Mouse (Mus musculus): ENCODE measurements around the gene Gnat1. TPM values are rescaled to one million over a fixed set of nuclear protein-coding genes. Genes with fewer than 3 reads are reported as not detected.

The Gnat1 gene
- total RNA-seq, 1 experiment = 1.2 TPM

DNA sequence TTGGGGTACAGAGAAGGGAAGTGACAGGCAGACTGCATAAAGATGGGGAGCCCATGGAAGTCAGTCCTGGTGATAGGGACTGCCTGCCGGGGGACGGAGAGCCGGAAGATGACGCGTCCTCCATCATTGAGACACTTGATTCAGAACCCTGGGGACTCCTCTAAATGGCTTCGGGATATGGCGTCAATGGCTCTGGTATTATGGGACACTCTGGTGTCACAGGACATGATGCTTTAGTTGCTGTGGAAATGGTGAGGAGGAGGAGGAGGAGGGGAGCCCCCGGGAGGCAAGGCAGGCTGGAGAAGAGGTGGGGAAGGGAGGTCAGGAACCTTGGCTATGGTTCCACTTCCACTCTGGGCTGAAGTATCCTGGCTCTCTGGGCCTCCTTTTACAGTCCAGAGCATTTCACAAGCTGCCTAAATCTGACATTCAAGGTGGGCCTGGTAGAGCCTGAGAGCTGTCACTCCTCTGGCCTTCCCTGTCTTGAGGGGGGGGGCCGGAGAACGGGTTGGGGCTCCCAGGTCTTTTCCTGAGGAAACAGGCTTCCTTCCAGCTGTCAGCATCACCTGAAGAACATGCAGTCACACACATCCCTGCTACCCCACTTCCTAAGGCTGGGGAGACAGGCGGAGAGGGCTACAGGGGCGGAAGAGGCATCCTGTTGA, 16.1 kb upstream of the Gnat1 start:
- TF ChIP-seq MAFK (IDR thresholded peaks at IDR 0.05; ENCODE audit: insufficient read depth, low read depth, low read length) (no peak), ZC3H11A (IDR thresholded peaks at IDR 0.05; ENCODE audit: borderline replicate concordance, low read depth, low read length) (no peak), HCFC1 (IDR thresholded peaks at IDR 0.05; ENCODE audit: borderline replicate concordance, insufficient read depth, low read length) (no peak), ZNF384 (IDR thresholded peaks at IDR 0.05; ENCODE audit: low read depth, low read length) (no peak), CHD2 (IDR thresholded peaks at IDR 0.05; ENCODE audit: low read depth, low read length) (no peak)
- DNase-seq (ENCODE audit: low read depth, low spot score) = no peak
- no peak overlapping the region for H3K4me3 ChIP-seq (ENCODE audit: insufficient read depth in 1 of 2, low read depth in 1 of 2, low read length in 2 of 2, poor library complexity in 1 of 2, severe bottlenecking in 1 of 2)
- no peak overlapping the region for H3K27ac ChIP-seq (ENCODE audit: insufficient read depth, low read depth, low read length, poor library complexity, severe bottlenecking)
- peaks cover 5 to 33% of the 10 kb centered on the region in 2 experiments; a peak in 2 of 4 replicates for H3K4me1 ChIP-seq (ENCODE audit: control insufficient read depth in 2 of 2, insufficient read depth in 2 of 2, low read length in 2 of 2, poor library complexity in 1 of 2)
- H3K36me3 ChIP-seq (ENCODE audit: control insufficient read depth, insufficient read depth, low read length, poor library complexity, severe bottlenecking) = peaks cover 8% of the 10 kb centered on the region; the same call in 1 of the 2 replicates
- no peaks in the 10 kb centered on the region for H3K9me3 ChIP-seq (ENCODE audit: control insufficient read depth, insufficient read depth, low read depth, low read length)
- in situ Hi-C loops (cut with MboI; ENCODE audit: low sequenced_read_pairs in 2 of 2, unreplicated experiment in 2 of 2) = no loop called here
- H3K9ac ChIP-seq (ENCODE audit: insufficient read depth, low read depth, low read length, poor library complexity, severe bottlenecking) = no peak overlapping the region

DNA sequence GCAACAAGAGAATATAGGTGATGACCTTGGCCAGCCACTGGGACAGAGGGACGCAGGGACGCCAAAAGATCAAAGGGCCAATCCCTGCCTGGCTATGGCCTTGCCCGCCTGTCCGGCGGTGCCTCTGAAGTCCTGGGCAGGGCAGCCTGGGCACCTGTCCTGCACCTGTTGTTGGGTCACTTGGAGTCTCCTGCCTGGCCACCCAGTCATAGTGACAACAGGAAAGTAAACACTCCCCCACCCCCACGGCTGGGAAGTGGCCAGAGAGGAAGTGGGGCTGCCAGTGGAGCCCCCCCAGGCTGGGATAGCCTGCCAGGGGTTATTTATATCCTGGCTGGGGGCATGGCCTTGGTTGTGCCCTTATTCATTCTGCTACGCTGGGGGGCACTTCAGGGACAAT, 15.1 kb upstream of the Gnat1 start:
- H3K36me3 ChIP-seq (ENCODE audit: control insufficient read depth, insufficient read depth, low read length, poor library complexity, severe bottlenecking) = peaks cover 8% of the 10 kb centered on the region; the same call in 1 of the 2 replicates
- TF ChIP-seq ZC3H11A (IDR thresholded peaks at IDR 0.05; ENCODE audit: borderline replicate concordance, low read depth, low read length) = no peak
- no peak for TF ChIP-seq HCFC1 (IDR thresholded peaks at IDR 0.05; ENCODE audit: borderline replicate concordance, insufficient read depth, low read length)
- no peak for TF ChIP-seq MAFK (IDR thresholded peaks at IDR 0.05; ENCODE audit: insufficient read depth, low read depth, low read length)
- TF ChIP-seq ZNF384 (IDR thresholded peaks at IDR 0.05; ENCODE audit: low read depth, low read length) = no peak
- no peak for TF ChIP-seq CHD2 (IDR thresholded peaks at IDR 0.05; ENCODE audit: low read depth, low read length)
- H3K27ac ChIP-seq (ENCODE audit: insufficient read depth, low read depth, low read length, poor library complexity, severe bottlenecking) = no peak overlapping the region
- no peaks in the 10 kb centered on the region for H3K9me3 ChIP-seq (ENCODE audit: control insufficient read depth, insufficient read depth, low read depth, low read length)
- H3K4me1 ChIP-seq (ENCODE audit: control insufficient read depth in 2 of 2, insufficient read depth in 2 of 2, low read length in 2 of 2, poor library complexity in 1 of 2) = peaks cover 5 to 33% of the 10 kb centered on the region in 2 experiments; a peak in 2 of 4 replicates
- H3K4me3 ChIP-seq (ENCODE audit: insufficient read depth in 1 of 2, low read depth in 1 of 2, low read length in 2 of 2, poor library complexity in 1 of 2, severe bottlenecking in 1 of 2) = no peak overlapping the region
- no peak overlapping the region for H3K9ac ChIP-seq (ENCODE audit: insufficient read depth, low read depth, low read length, poor library complexity, severe bottlenecking)
- DNase-seq (ENCODE audit: low read depth, low spot score) = no peak
- in situ Hi-C loops (cut with MboI; ENCODE audit: low sequenced_read_pairs in 2 of 2, unreplicated experiment in 2 of 2) = no loop called here

- no peak for DNase-seq (ENCODE audit: low read depth, low spot score)
- Histone ChIP-seq H3K9me3 (ENCODE audit: control insufficient read depth, insufficient read depth, low read depth, low read length) (no peaks in the 10 kb centered on the region), H3K36me3 (ENCODE audit: control insufficient read depth, insufficient read depth, low read length, poor library complexity, severe bottlenecking) (peaks cover 8% of the 10 kb centered on the region; the same call in 1 of the 2 replicates), H3K9ac (ENCODE audit: insufficient read depth, low read depth, low read length, poor library complexity, severe bottlenecking) (no peak overlapping the region), H3K27ac (ENCODE audit: insufficient read depth, low read depth, low read length, poor library complexity, severe bottlenecking) (no peak overlapping the region), H3K4me1 (ENCODE audit: control insufficient read depth in 2 of 2, insufficient read depth in 2 of 2, low read length in 2 of 2, poor library complexity in 1 of 2) (peaks cover 3 to 23% of the 10 kb centered on the region in 2 experiments; a peak in 2 of 4 replicates), H3K4me3 (ENCODE audit: insufficient read depth in 1 of 2, low read depth in 1 of 2, low read length in 2 of 2, poor library complexity in 1 of 2, severe bottlenecking in 1 of 2) (no peak overlapping the region)
- TF ChIP-seq ZC3H11A (IDR thresholded peaks at IDR 0.05; ENCODE audit: borderline replicate concordance, low read depth, low read length) (no peak), MAFK (IDR thresholded peaks at IDR 0.05; ENCODE audit: insufficient read depth, low read depth, low read length) (no peak), HCFC1 (IDR thresholded peaks at IDR 0.05; ENCODE audit: borderline replicate concordance, insufficient read depth, low read length) (no peak), ZNF384 (IDR thresholded peaks at IDR 0.05; ENCODE audit: low read depth, low read length) (no peak), CHD2 (IDR thresholded peaks at IDR 0.05; ENCODE audit: low read depth, low read length) (no peak)
- in situ Hi-C loops (cut with MboI; ENCODE audit: low sequenced_read_pairs in 2 of 2, unreplicated experiment in 2 of 2) = no loop called here
Measured at GRCm38 (mm10) chr9:107693433-107693987, 14.0 kb upstream of the Gnat1 start.

GRCm38 (mm10) chr9:107692785-107693184, 13.3 kb upstream of the Gnat1 start:
- Histone ChIP-seq H3K4me3 (ENCODE audit: insufficient read depth in 1 of 2, low read depth in 1 of 2, low read length in 2 of 2, poor library complexity in 1 of 2, severe bottlenecking in 1 of 2) (no peak overlapping the region), H3K36me3 (ENCODE audit: control insufficient read depth, insufficient read depth, low read length, poor library complexity, severe bottlenecking) (peaks cover 8% of the 10 kb centered on the region; the same call in 1 of the 2 replicates), H3K27ac (ENCODE audit: insufficient read depth, low read depth, low read length, poor library complexity, severe bottlenecking) (no peak overlapping the region), H3K9me3 (ENCODE audit: control insufficient read depth, insufficient read depth, low read depth, low read length) (no peaks in the 10 kb centered on the region), H3K9ac (ENCODE audit: insufficient read depth, low read depth, low read length, poor library complexity, severe bottlenecking) (no peak overlapping the region), H3K4me1 (ENCODE audit: control insufficient read depth in 2 of 2, insufficient read depth in 2 of 2, low read length in 2 of 2, poor library complexity in 1 of 2) (peaks cover 3 to 18% of the 10 kb centered on the region in 2 experiments; a peak in 2 of 4 replicates)
- in situ Hi-C loops (cut with MboI; ENCODE audit: low sequenced_read_pairs in 2 of 2, unreplicated experiment in 2 of 2) = no loop called here
- TF ChIP-seq CHD2 (IDR thresholded peaks at IDR 0.05; ENCODE audit: low read depth, low read length) (no peak), MAFK (IDR thresholded peaks at IDR 0.05; ENCODE audit: insufficient read depth, low read depth, low read length) (no peak), ZNF384 (IDR thresholded peaks at IDR 0.05; ENCODE audit: low read depth, low read length) (no peak), HCFC1 (IDR thresholded peaks at IDR 0.05; ENCODE audit: borderline replicate concordance, insufficient read depth, low read length) (no peak)
- no peak for DNase-seq (ENCODE audit: low read depth, low spot score)

All from ES-E14 (cell line).